8 mouse cellular contexts compared by ENCODE assay signal in genomic region chr3:64039818-64040784, GRCm38 (mm10). TPM values are rescaled to one million over a fixed set of nuclear protein-coding genes. Genes with fewer than 3 reads are reported as not detected.
DNase-seq lines count a peak whose midpoint lies in the region; ATAC-seq and TF ChIP-seq lines count a peak whose summit lies in the region.

No protein-coding gene starts in this region.

- DNase-seq in NIH3T3 (ENCODE audit: low read depth), result peak; percentile 89
- DNase-seq in cerebellum, adult 9-11 months, result peak; percentile 79
- DNase-seq in frontal cortex, postnatal 10 days (ENCODE audit: low spot score in 2 of 2), result peak; percentile 51 to 81
- peak; percentile 94 for DNase-seq in hindbrain, embryonic 11.5 days (ENCODE audit: low spot score)
- DNase-seq in layer of hippocampus, postnatal 10 days (ENCODE audit: low spot score in 2 of 2), result peak; percentile 93 to 94
- peak; percentile 87 for DNase-seq in lung, postnatal 0 days (ENCODE audit: low spot score)
- DNase-seq in retina, postnatal 1 day, result peak; percentile 95
- peak; percentile 71 for DNase-seq in urinary bladder, adult 2 months (ENCODE audit: low spot score)

- H3K27ac ChIP-seq in hindbrain, embryonic 11.5 days (ENCODE audit: low read depth, low read length), result no peak overlapping the region
- H3K27ac ChIP-seq in lung, postnatal 0 days (ENCODE audit: low read length), result no peak overlapping the region

- TF ChIP-seq EP300 in lung, postnatal 0 days (IDR thresholded peaks at IDR 0.05), result no peak

- H3K4me1 ChIP-seq in hindbrain, embryonic 11.5 days (replicated peaks; ENCODE audit: control insufficient read depth, insufficient read depth, low read length), result no peaks in the 10 kb centered on the region
- no peaks in the 10 kb centered on the region for H3K4me1 ChIP-seq in lung, postnatal 0 days (ENCODE audit: insufficient read depth, low read depth, low read length)

- no peaks in the 10 kb centered on the region for H3K27me3 ChIP-seq in hindbrain, embryonic 11.5 days (ENCODE audit: control insufficient read depth, insufficient read depth, low read length)
- no peaks in the 10 kb centered on the region for H3K27me3 ChIP-seq in lung, postnatal 0 days (replicated peaks; ENCODE audit: insufficient read depth, low read length)

- no peaks in the 10 kb centered on the region for H3K36me3 ChIP-seq in hindbrain, embryonic 11.5 days (ENCODE audit: control insufficient read depth, insufficient read depth, low read length)
- H3K36me3 ChIP-seq in lung, postnatal 0 days (ENCODE audit: insufficient read depth, low read length), result no peaks in the 10 kb centered on the region

- H3K9me3 ChIP-seq in hindbrain, embryonic 11.5 days (ENCODE audit: control insufficient read depth, low read length), result no peaks in the 10 kb centered on the region
- H3K9me3 ChIP-seq in lung, postnatal 0 days (ENCODE audit: low read length), result no peaks in the 10 kb centered on the region

- 0 out of 2 replicates have a peak overlapping the region, but pooled peaks have one; percentile 21 for H3K9ac ChIP-seq in hindbrain, embryonic 11.5 days (ENCODE audit: low read depth, low read length)
- H3K9ac ChIP-seq in lung, postnatal 0 days (replicated peaks; ENCODE audit: low read depth), result no peak overlapping the region; the same call in 1 of the 2 replicates

- peak; percentile 84 for TF ChIP-seq CTCF in lung, postnatal 0 days (IDR thresholded peaks at IDR 0.05)

- H3K4me2 ChIP-seq in hindbrain, embryonic 11.5 days (replicated peaks; ENCODE audit: low read depth, low read length), result peak overlapping the region; percentile 44
- H3K4me2 ChIP-seq in lung, postnatal 0 days (replicated peaks; ENCODE audit: low read depth, low read length), result peak overlapping the region; percentile 67

- H3K4me3 ChIP-seq in hindbrain, embryonic 11.5 days (ENCODE audit: low read depth, low read length), result peak overlapping the region; percentile 23
- peak overlapping the region; percentile 42 for H3K4me3 ChIP-seq in lung, postnatal 0 days (ENCODE audit: low read depth, low read length)

- ATAC-seq in hindbrain, embryonic 11.5 days (ENCODE audit: low FRiP score), result peak; percentile 87
- peak; percentile 76 for ATAC-seq in lung, postnatal 0 days

- 15% methylated on average over 25 of the region's 25 CpGs for WGBS in hindbrain, embryonic 11.5 days
- WGBS in lung, postnatal 0 days, result 10% methylated on average over 25 of the region's 25 CpGs

RNA-seq across cellular contexts. Expression of gene Vmn2r1, which starts 41.2 kb away (rescaled TPM):
- 0.03 and 0.14 TPM in 2 replicates for polyA plus RNA-seq in hindbrain, embryonic 11.5 days (2014; fragmentation: Nextera tagmentation; extraction: Ambion mirVana)
- total RNA-seq in layer of hippocampus, postnatal 10 days (2021), result under 1 TPM; 0.78 to 0.89 TPM
- 0.04 TPM in 1 of 2 replicates, not detected in the other for polyA plus RNA-seq in lung, postnatal 0 days (2015; fragmentation: Nextera tagmentation; extraction: Ambion mirVana)
- polyA plus RNA-seq in urinary bladder, adult 2 months (2012; rRNA removed), result 0.21 and 0.24 TPM in 2 replicates
